Mouse (Mus musculus) bone marrow, adult 2 months (tissue): ENCODE data around the gene Asic5.

ENCODE experiments used
- CTCF ChIP-seq: fragments of 200-500 bp; IDR thresholded peaks from 2 replicates; pipeline ENCODE4 v1.5.1; 2011; ENCODE audit warnings: low read length, control low read depth; ENCODE audit not compliant: control insufficient read depth, insufficient read depth
- POLR2A ChIP-seq: fragments of 200-500 bp; IDR thresholded peaks from 2 replicates; pipeline ENCODE4 v1.6.1; 2011; ENCODE audit warnings: low read depth, mild to moderate bottlenecking, control low read depth, low read length, borderline replicate concordance; ENCODE audit not compliant: control insufficient read depth

DNA sequence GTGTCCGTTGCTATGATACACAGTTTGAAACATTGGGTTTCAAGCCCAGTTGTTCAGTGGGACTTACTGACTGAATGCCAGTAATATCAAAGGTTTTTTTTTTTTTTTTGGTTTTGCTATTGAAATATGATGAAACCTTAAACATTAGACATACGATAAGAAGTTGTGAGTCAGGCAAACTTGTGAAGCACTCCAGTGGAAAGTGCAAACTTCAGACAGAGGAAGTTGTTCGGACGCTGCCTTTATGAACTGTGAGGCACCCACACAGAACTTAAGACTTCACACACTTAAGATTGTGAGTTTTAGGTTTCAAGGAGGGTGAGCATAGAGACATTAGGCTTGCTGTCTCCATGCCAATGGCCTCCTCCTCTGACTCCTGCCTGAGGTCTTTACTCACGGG lies 514 bp upstream of the Asic5 start:
- TF ChIP-seq CTCF (no peak), POLR2A (no peak)
